Mouse (Mus musculus) urinary bladder, postnatal 36 days (tissue): Measurements from ENCODE around the gene Tspan10.

ENCODE experiments used
- DNase-seq, 2 experiments: peaks; one replicate each; pipeline ENCODE4 v3.0.0; 2022; ENCODE audit warnings: low spot score in 2 of 2, mixed read lengths in 1 of 2

The Tspan10 gene

DNA sequence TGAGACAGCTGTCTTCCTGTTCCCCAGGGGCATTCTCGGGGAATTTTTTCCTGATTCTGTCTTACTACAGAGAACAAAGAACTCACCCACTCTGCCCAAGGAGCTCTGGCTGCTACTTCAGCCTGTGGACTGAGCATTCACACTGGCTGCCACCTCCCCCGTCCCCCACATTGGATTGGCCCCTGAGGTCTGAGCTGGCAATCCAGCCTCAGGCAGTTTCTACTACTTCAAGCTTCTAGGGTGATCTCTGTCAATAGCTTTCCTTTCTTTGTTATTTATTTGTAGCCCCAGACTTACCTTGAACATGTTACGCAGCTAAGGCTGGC lies 50.4 kb downstream of the Tspan10 start:
- no peak for DNase-seq

DNA sequence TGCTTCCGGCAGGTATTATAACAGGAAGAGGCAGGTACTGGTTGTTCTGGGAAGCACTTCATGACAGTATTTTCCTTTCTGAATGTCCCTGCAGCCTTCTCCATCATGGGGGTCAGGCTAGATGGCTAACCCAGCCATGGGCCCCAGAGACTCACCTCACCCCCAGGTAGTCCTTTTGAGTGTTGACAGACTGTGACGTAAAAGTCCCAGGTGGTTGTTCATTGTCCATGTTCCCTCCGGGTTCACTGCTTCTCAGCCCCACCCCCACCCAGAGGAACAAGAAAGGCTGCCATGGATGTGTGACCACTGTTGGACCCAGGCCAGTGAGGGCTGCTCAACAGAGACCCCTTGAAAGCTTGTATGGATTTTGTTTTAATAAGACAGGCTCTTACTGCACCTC lies 50.9 kb downstream of the Tspan10 start:
- DNase-seq = no peak

DNA sequence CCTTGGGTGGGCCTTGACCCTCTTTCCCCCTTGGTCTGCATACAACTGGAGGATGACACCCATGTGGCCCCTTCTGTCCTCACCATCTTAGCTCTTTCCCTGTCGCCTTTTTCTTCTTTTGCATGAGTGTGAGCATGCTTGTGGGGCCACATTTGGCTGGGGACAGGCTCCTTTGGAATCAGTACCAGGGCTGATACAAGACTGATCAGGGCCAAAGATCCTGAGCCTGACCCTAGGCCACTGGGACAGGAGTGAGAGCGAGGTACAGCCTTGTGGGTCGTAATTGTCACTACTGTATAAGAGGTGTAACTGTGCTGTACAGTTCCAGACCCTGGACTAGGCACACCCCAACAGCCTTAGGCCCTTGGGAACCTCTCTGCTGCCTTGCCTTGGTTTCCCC lies 51.5 kb downstream of the Tspan10 start:
- DNase-seq = no peak
